Mouse (Mus musculus) lung, adult 2 months (tissue): ENCODE results near the gene Pakap. TPM values are rescaled to one million over a fixed set of nuclear protein-coding genes. Genes with fewer than 3 reads are reported as not detected.

ENCODE experiments used
- DNase-seq: peaks from one replicate; pipeline ENCODE4 v3.0.0; 2022
- H3K4me1 ChIP-seq: fragments of 200-500 bp; 2 replicates; pipeline ENCODE4 v1.6.1; 2011; ENCODE audit warnings: low read length; ENCODE audit not compliant: control insufficient read depth, insufficient read depth
- H3K4me3 ChIP-seq: fragments of 200-500 bp; replicated peaks from 2 replicates; pipeline ENCODE3; 2011; ENCODE audit warnings: low read depth, mild to moderate bottlenecking, control low read depth, low read length; ENCODE audit errors: extremely low read depth
- CTCF ChIP-seq: fragments of 200-500 bp; IDR thresholded peaks from 2 replicates; pipeline ENCODE4 v1.5.1; 2011; ENCODE audit warnings: mild to moderate bottlenecking, low read length, control low read depth; ENCODE audit not compliant: insufficient read depth
- POLR2A ChIP-seq: fragments of 200-500 bp; IDR thresholded peaks from 2 replicates; pipeline ENCODE4 v1.6.1; 2011; ENCODE audit warnings: low read depth, mild to moderate bottlenecking, control low read depth, low read length, borderline replicate concordance; ENCODE audit errors: extremely low read depth
- WGBS: fragments of 180-500 bp; shearing (Covaris S2); methylation state at CpG from one replicate; pipeline ENCODE4 v1.1.7; 2018; 5-methylcytosine and 5-hydroxymethylcytosine counted together
- polyA plus RNA-seq: library from polyadenylated mRNA; depleted of rRNA; stranded (reverse); fragments of >200 nt; gene quantifications from 2 replicates; pipeline ENCODE4 v1.2.3, GENCODE M21; 2012

Pakap gene
- polyA plus RNA-seq, 1 experiment = 2.7 TPM

DNA sequence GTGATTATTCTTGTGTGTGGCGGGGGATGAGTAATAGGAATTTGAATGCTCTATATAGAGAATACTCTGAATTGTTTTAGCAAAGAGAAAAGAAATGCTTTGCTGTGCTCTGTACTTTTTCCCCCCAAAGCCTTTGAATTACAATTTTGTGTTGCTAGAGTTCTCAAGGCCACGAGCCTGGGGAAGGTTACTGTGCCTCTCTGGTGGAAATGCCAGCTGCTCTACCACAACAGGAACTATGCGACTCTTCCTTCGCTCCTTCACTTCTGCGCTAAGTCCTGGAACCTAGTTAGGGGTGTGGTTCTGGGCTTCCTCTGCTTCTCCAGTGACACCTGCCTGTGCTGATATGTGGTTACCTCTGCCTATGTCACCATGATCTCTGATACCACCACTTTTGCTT, 44.7 kb downstream of the Pakap start:
- no peak overlapping the region for H3K4me3 ChIP-seq
- no peak for TF ChIP-seq CTCF
- TF ChIP-seq POLR2A = no peak
- H3K4me1 ChIP-seq = no peaks in the 10 kb centered on the region
- 73% methylated on average over 5 of the region's 5 CpGs for WGBS
- DNase-seq = no peak

DNA sequence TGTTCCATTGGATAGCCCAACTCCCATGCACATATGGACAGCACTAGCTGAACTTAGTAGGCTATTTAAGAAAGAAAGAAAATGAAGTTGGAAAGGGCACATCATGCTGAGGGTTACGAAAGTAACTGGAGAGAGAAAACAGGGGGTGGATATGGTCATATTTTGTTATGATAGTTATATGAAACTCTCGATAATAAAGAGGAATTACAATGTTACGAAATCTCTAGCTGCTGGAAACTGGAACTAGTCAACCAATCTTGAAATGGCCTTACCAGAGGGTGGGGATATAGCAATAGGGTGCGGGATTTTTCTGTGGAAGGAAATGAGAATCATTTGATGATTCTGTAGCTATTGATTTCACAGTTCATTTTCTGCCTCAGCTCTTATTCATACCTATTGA, 46.7 kb downstream of the Pakap start:
- DNase-seq = no peak
- TF ChIP-seq POLR2A (no peak), CTCF (no peak)
- Histone ChIP-seq H3K4me3 (no peak overlapping the region), H3K4me1 (no peaks in the 10 kb centered on the region)
- 77% methylated on average over 4 of the region's 4 CpGs for WGBS

DNA sequence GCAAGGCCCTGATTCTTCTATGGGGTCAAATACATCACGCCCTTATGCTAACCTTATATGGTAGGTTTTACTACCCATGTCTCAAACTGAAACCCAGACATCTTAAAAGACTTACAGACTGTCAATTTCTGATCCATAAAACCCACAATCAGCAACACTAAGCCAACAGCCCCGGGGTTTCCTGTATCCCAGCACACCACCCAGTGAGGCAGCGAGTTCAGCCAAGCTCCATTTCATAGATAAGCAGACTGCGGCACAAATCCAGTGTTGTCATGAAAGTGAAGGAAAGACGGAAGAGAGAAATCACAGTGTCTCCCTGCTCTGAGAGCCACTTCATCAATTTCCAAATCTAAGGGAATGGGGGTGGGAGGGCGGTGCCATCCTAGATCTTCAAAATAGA, 50.8 kb downstream of the Pakap start:
- no peak for TF ChIP-seq POLR2A
- no peak for TF ChIP-seq CTCF
- DNase-seq = no peak
- WGBS = 78% methylated on average over 6 of the region's 6 CpGs
- no peaks in the 10 kb centered on the region for H3K4me1 ChIP-seq
- H3K4me3 ChIP-seq = no peak overlapping the region

DNA sequence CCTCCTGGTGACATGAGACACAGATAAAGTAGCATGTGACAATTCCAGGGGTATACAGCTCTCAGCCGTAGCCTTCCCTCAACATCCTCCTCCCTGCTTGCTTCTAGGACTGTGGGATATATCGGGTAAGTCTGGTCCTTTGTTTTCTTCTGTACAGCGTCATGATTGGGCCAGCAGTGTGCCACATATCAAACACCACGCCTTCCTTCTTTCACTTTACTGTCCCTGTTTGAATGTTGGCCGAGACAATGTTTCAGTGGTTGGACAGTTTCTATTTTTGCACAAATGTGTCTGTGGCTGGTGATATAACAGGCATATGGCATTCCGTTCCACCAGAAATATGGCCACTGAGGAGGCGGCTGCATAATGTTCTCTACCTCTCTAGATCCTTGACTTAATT, 54.8 kb downstream of the Pakap start:
- Histone ChIP-seq H3K4me1 (no peaks in the 10 kb centered on the region), H3K4me3 (no peak overlapping the region)
- 61% methylated on average over 7 of the region's 7 CpGs for WGBS
- no peak for DNase-seq
- TF ChIP-seq POLR2A = no peak
- TF ChIP-seq CTCF = no peak

DNA sequence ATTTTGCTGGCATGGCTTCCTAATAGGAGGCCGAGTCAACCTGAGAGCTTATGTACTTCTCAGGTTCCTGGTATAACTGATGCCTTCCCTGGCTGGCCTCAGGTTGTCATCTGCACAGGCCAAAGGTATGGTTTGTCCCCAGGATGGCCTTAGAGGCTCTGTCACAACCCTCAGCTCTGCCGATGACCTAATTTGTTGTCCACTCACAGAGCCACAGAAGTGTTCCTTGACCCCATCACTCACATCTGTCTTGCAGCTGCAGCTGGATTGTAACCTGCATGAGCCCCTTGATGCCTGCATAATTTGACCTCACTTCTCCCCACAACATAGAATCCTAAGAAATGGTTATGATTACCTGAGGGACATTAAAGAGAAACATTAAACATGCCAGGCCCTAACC, 56.8 kb downstream of the Pakap start:
- 74% methylated on average over 2 of the region's 2 CpGs for WGBS
- Histone ChIP-seq H3K4me3 (no peak overlapping the region), H3K4me1 (no peaks in the 10 kb centered on the region)
- DNase-seq = no peak
- no peak for TF ChIP-seq POLR2A
- no peak for TF ChIP-seq CTCF

DNA sequence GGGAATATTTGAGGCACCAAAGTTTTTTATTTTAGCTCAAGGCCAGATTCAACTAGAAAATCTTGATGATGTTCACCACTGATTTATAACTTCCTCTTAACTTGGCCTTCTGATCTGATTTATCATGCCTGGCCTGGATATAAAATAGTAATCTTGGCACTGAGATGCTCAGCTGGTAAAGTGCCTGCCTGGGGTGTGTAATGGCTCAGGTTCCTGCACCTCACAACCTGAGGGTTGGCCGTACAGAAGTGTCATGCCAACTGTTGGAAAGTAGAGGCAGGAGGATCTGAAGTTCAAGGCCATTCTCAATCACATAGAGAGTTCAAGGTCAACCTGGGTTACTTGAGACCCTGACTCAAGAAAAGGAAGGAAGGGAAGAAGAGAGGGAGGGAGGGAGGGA, 57.3 kb downstream of the Pakap start:
- no peak for DNase-seq
- 73% methylated on average over 1 of the region's 1 CpGs for WGBS
- TF ChIP-seq POLR2A = no peak
- TF ChIP-seq CTCF = no peak

DNA sequence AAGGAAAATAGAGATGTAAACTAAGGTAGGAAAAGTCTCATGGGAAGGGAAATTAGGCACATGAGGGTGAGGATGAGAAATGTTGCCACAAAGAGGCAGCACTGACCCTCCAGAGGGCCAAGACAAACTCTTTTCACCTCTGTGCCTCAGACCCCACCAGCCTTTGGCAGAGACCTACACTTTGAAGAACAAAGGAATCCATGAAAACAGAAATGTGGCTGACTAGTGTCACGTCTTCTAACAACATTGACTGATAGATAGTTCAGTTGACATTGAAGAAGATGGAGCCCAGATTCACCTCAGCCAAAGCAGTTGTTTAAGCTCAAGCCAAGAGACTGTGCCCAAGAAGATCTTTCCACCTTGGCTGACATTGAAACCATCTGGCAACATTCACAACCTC, 57.8 kb downstream of the Pakap start:
- Histone ChIP-seq H3K4me3 (no peak overlapping the region), H3K4me1 (no peaks in the 10 kb centered on the region)
- DNase-seq = no peak
- WGBS = 60% methylated on average over 1 of the region's 1 CpGs
- TF ChIP-seq CTCF (no peak), POLR2A (no peak)

More for the DNA sequence above, 57.3 kb downstream of the Pakap start:
- Histone ChIP-seq H3K4me1 (no peaks in the 10 kb centered on the region), H3K4me3 (no peak overlapping the region)

DNA sequence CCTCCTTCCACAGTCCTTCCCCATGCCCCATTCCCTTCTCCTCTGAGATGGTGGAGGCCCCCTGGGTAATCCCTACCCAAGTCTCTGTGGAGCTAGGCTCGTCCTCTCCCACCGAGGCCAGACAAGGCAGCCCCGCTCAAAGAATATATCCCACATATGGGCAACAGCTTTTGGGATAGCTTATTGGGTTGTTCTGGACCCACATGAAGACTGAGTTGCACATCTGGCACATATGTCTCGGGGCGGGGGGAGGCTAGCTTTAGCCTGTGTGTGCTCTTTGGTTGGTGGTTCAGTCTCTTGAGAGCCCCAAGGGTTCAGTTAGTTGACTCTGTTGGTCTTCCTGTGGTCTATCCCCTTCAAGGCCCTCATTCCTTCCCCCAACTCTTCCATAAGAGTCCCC, 58.9 kb downstream of the Pakap start:
- Histone ChIP-seq H3K4me3 (no peak overlapping the region), H3K4me1 (no peaks in the 10 kb centered on the region)
- DNase-seq = no peak
- 90% methylated on average over 5 of the region's 5 CpGs for WGBS
- TF ChIP-seq CTCF = no peak
- TF ChIP-seq POLR2A = no peak

DNA sequence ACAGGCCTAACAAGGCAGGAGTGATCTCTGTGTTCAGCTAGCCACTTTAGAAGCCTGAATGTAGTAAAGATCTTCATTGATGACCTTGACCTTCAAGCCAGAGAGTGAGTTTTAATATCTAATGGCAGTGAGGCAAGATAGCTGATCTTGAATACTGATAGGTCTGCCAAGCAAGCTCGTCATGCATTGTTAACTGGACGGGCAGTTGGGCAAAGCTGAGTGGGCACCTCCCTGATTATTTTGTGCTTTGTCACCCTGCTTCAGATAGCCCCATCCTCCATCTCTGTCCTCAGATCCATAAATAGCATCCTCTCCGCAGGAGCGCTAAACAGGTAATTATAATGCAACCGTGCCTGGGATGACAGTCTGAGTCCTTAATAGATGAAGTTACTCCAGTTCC, 64.4 kb downstream of the Pakap start:
- H3K4me3 ChIP-seq = no peak overlapping the region
- H3K4me1 ChIP-seq = no peaks in the 10 kb centered on the region
- DNase-seq = no peak
- WGBS = 78% methylated on average over 5 of the region's 5 CpGs
- TF ChIP-seq POLR2A (no peak), CTCF (no peak)

DNA sequence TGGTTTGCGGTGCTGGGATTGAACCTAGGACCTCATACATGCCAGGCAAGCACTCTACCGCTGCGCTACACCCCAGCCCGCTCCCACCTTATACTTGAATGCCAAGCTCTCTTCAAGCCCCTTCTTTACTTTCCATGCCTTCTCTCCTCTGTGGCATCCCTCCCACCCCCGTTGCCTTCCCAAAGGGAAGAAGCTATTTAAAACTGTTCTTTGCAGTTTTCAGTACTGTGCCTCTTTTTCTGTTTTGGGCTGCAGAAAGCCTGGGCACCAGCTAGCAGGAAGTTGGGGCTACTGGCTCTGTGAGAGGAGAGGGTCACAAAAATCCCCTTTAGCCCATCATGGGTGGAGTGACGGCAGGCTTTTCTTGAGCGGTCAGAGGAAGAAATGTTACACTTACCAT, 65.1 kb downstream of the Pakap start:
- TF ChIP-seq POLR2A = no peak
- TF ChIP-seq CTCF = no peak
- Histone ChIP-seq H3K4me1 (no peaks in the 10 kb centered on the region), H3K4me3 (no peak overlapping the region)
- 90% methylated on average over 7 of the region's 7 CpGs for WGBS
- DNase-seq = no peak
